ENCODE assay signal across 9 mouse cellular contexts in genomic region chr15:102442490-102442889, GRCm38 (mm10). TPM values are rescaled to one million over a fixed set of nuclear protein-coding genes. Genes with fewer than 3 reads are reported as not detected.
DNase-seq lines count a peak whose midpoint lies in the region; ATAC-seq lines count a peak whose summit lies in the region.
"Had no signal": no experiment of that assay in that cellular context is flagged by ENCODE, and none has a peak within 500 bp of the region (broad histone marks: within the 10 kb centered on the region; RNA-seq: fewer than 3 reads in every experiment).

No protein-coding gene starts in this region.

- H3K4me2 ChIP-seq in hindbrain, embryonic 11.5 days (replicated peaks; ENCODE audit: low read depth, low read length), result no peak overlapping the region
- H3K4me2 ChIP-seq in hindbrain, embryonic 12.5 days (replicated peaks), result no peak overlapping the region
- H3K4me2 ChIP-seq: stomach, embryonic 15.5 days had no signal

- H3K27ac ChIP-seq in hindbrain, embryonic 11.5 days (ENCODE audit: low read depth, low read length), result no peak overlapping the region
- H3K27ac ChIP-seq in hindbrain, embryonic 12.5 days, result no peak overlapping the region
- H3K27ac ChIP-seq: stomach, embryonic 15.5 days had no signal

- no peak overlapping the region for H3K9ac ChIP-seq in hindbrain, embryonic 11.5 days (ENCODE audit: low read depth, low read length)
- no peak overlapping the region for H3K9ac ChIP-seq in hindbrain, embryonic 12.5 days
- H3K9ac ChIP-seq: stomach, embryonic 15.5 days had no signal

- no peak overlapping the region for H3K4me3 ChIP-seq in hindbrain, embryonic 11.5 days (ENCODE audit: low read depth, low read length)
- H3K4me3 ChIP-seq in hindbrain, embryonic 12.5 days, result no peak overlapping the region
- H3K4me3 ChIP-seq: stomach, embryonic 15.5 days had no signal

- H3K27me3 ChIP-seq in hindbrain, embryonic 11.5 days (ENCODE audit: control insufficient read depth, insufficient read depth, low read length), result no peaks in the 10 kb centered on the region
- H3K27me3 ChIP-seq in hindbrain, embryonic 12.5 days, result no peaks in the 10 kb centered on the region
- H3K27me3 ChIP-seq: stomach, embryonic 15.5 days had no signal

- 44% methylated on average over 2 of the region's 2 CpGs for WGBS in hindbrain, embryonic 11.5 days
- WGBS in hindbrain, embryonic 12.5 days, result 52% methylated on average over 2 of the region's 2 CpGs

- DNase-seq in hindbrain, embryonic 11.5 days (ENCODE audit: low spot score), result peak; percentile 91
- peak; percentile 80 for DNase-seq in c-Kit-positive CD71-positive TER-119-negative erythroid progenitor cells, embryonic 14.5 days (ENCODE audit: low read depth)
- peak; percentile 80 for DNase-seq in forelimb bud, embryonic 11.5 days (ENCODE audit: low read depth, low spot score)
- peak; percentile 58 for DNase-seq in hindlimb bud, embryonic 11.5 days (ENCODE audit: extremely low spot score, low read depth, low spot score)
- peak; percentile 27 to 90 for DNase-seq in left cerebral cortex, adult 9 months (ENCODE audit: low spot score in 2 of 2)
- peak; percentile 81 for DNase-seq in mesoderm, embryonic 11.5 days (ENCODE audit: low read depth, low spot score)
- peak; percentile 53 to 77 for DNase-seq in spleen, postnatal 14 days (ENCODE audit: low spot score in 2 of 2)

- no peaks in the 10 kb centered on the region for H3K9me3 ChIP-seq in hindbrain, embryonic 11.5 days (ENCODE audit: control insufficient read depth, low read length)
- H3K9me3 ChIP-seq in hindbrain, embryonic 12.5 days (replicated peaks), result no peaks in the 10 kb centered on the region
- H3K9me3 ChIP-seq: stomach, embryonic 15.5 days had no signal

- H3K4me1 ChIP-seq in hindbrain, embryonic 11.5 days (replicated peaks; ENCODE audit: control insufficient read depth, insufficient read depth, low read length), result no peaks in the 10 kb centered on the region
- H3K4me1 ChIP-seq in hindbrain, embryonic 12.5 days, result no peaks in the 10 kb centered on the region
- H3K4me1 ChIP-seq: stomach, embryonic 15.5 days had no signal

- H3K36me3 ChIP-seq in hindbrain, embryonic 11.5 days (ENCODE audit: control insufficient read depth, insufficient read depth, low read length), result no peaks in the 10 kb centered on the region
- no peaks in the 10 kb centered on the region for H3K36me3 ChIP-seq in hindbrain, embryonic 12.5 days
- H3K36me3 ChIP-seq: stomach, embryonic 15.5 days had no signal

- no peak for ATAC-seq in hindbrain, embryonic 11.5 days (ENCODE audit: low FRiP score)
- no peak for ATAC-seq in hindbrain, embryonic 12.5 days (ENCODE audit: low FRiP score)

RNA-seq across cellular contexts. Expression of gene Amhr2, which starts 2.7 kb away (rescaled TPM):
- 0.28 and 0.46 TPM in 2 replicates for polyA plus RNA-seq in hindbrain, embryonic 11.5 days (2014; fragmentation: Nextera tagmentation; extraction: Ambion mirVana)
- polyA plus RNA-seq in hindbrain, embryonic 12.5 days (2016; fragmentation: Nextera tagmentation; extraction: Ambion mirVana), result 0.23 TPM in 1 of 2 replicates, not detected in the other

RNA-seq across cellular contexts. Expression of gene Prr13, which starts 16.3 kb away (rescaled TPM):
- 108 and 118 TPM in 2 replicates for polyA plus RNA-seq in hindbrain, embryonic 11.5 days (2014; fragmentation: Nextera tagmentation; extraction: Ambion mirVana)
- 89.7 and 91.3 TPM in 2 replicates for polyA plus RNA-seq in hindbrain, embryonic 12.5 days (2016; fragmentation: Nextera tagmentation; extraction: Ambion mirVana)

RNA-seq across cellular contexts. Expression of gene Pcbp2, which starts 27.8 kb away (rescaled TPM):
- 238 and 273 TPM in 2 replicates for polyA plus RNA-seq in hindbrain, embryonic 11.5 days (2014; fragmentation: Nextera tagmentation; extraction: Ambion mirVana)
- polyA plus RNA-seq in hindbrain, embryonic 12.5 days (2016; fragmentation: Nextera tagmentation; extraction: Ambion mirVana), result 153 and 161 TPM in 2 replicates

RNA-seq across cellular contexts. Expression of gene Sp1, which starts 36.5 kb away (rescaled TPM):
- 10.5 and 11.5 TPM in 2 replicates for polyA plus RNA-seq in hindbrain, embryonic 11.5 days (2014; fragmentation: Nextera tagmentation; extraction: Ambion mirVana)
- 9.1 and 9.3 TPM in 2 replicates for polyA plus RNA-seq in hindbrain, embryonic 12.5 days (2016; fragmentation: Nextera tagmentation; extraction: Ambion mirVana)
